Mouse (Mus musculus) E14TG2a.4 (cell line): ENCODE data around the gene Cpm.

ENCODE experiments used
- H3K27me3 ChIP-seq: 2 replicates; pipeline ENCODE4 v1.6.1; 2014; ENCODE audit warnings: low read length, control low read depth; ENCODE audit not compliant: insufficient read depth
- H3K36me3 ChIP-seq: 2 replicates; pipeline ENCODE4 v1.6.1; 2014; ENCODE audit warnings: low read length, control low read depth; ENCODE audit not compliant: insufficient read depth
- H3K4me1 ChIP-seq: replicated peaks from 2 replicates; pipeline ENCODE4 v1.6.1; 2014; ENCODE audit warnings: low read depth, low read length, control low read depth
- H3K4me3 ChIP-seq: replicated peaks from 2 replicates; pipeline ENCODE4 v1.5.1; 2014; ENCODE audit warnings: mild to moderate bottlenecking, low read length
- H3K9me3 ChIP-seq: 2 replicates; pipeline ENCODE4 v1.6.1; 2014; ENCODE audit warnings: low read length, control low read depth
- CTCF ChIP-seq: conservative IDR thresholded peaks from 2 replicates; pipeline ENCODE4 v1.5.1; 2014; ENCODE audit warnings: low read length
- NANOG ChIP-seq: IDR thresholded peaks from 2 replicates; pipeline ENCODE4 v1.6.1; 2014; ENCODE audit warnings: borderline replicate concordance, low read length, mixed read lengths
- POU5F1 ChIP-seq: IDR thresholded peaks from 2 replicates; pipeline ENCODE4 v1.6.1; 2014; ENCODE audit warnings: low read length, borderline replicate concordance

The Cpm gene

DNA sequence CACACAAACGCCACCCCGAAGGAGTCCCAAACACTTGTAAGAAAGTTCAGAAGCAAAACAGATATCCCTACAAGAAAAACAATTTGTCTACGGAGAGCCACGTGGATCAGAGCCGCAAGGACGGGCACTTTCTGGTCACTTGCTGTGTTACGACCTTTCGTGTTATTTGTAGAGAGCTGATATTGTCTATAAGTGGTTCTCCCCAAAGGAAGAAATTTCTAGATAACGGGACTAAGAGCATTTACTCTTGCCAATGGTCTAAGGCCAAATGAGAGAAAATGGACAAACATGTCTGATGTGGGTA, 54.4 kb downstream of the Cpm start:
- TF ChIP-seq CTCF (no peak), POU5F1 (no peak), NANOG (no peak)
- peaks cover 32% of the 10 kb centered on the region for H3K27me3 ChIP-seq
- peaks cover 10% of the 10 kb centered on the region; the same call in 1 of the 2 replicates for H3K36me3 ChIP-seq
- H3K9me3 ChIP-seq = no peaks in the 10 kb centered on the region
- peak overlapping the region; percentile 30; the same call in 1 of the 2 replicates for H3K4me3 ChIP-seq
- H3K4me1 ChIP-seq = peaks cover 22% of the 10 kb centered on the region

DNA sequence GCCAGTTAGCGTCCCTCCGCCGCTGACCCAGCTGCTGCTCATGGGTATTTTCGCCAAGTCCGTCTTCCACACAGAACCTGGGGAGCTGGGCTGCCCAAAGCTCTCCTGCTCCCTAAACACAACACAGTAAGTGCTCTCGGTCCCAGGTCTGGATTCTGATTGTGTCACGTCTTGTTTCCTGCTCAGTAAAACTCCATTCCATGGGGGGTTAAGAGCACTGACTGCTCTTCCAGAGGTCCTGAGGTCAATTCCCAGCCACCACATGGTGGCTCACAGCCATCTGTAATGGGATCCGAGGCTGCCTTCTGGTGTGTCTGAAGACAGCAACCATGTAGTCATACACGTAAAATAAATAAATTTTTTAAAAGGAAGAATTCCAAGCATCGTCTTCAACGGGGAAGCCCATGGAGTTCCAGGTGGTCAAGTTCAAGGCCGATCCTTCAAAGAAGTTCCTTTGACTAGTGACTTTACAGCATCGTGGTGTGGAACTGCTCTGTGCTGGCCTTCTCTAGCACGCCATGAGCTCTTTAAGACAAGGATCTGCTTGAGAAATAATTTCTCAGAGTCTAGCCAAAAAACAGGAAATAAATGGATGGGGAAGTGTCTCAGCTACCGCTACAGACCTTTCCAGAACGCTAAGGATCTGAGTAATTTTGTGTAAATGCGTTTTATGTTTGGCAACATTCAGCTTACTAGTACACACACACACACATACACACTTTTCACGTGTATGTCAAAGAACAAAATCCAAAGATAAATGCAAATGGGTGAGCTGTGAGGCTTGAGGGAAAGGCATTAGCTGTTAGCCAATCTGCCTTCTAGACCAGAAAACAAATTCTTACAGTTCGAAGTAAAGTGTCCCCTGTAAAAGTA, 55.2 kb downstream of the Cpm start:
- peaks cover 32% of the 10 kb centered on the region for H3K27me3 ChIP-seq
- H3K36me3 ChIP-seq = peaks cover 19% of the 10 kb centered on the region
- H3K4me3 ChIP-seq = no peak overlapping the region; the same call in 1 of the 2 replicates
- H3K4me1 ChIP-seq = peaks cover 30% of the 10 kb centered on the region
- H3K9me3 ChIP-seq = no peaks in the 10 kb centered on the region
- TF ChIP-seq POU5F1 (no peak), NANOG (no peak), CTCF (no peak)

- Histone ChIP-seq H3K4me3 (no peak overlapping the region), H3K27me3 (peaks cover 32% of the 10 kb centered on the region), H3K36me3 (peaks cover 27% of the 10 kb centered on the region), H3K4me1 (peaks cover 33% of the 10 kb centered on the region), H3K9me3 (no peaks in the 10 kb centered on the region)
- TF ChIP-seq NANOG (no peak), POU5F1 (no peak), CTCF (no peak)
These were observed 56.0 kb downstream of the Cpm start for GRCm38 (mm10) chr10:117685171-117685848.

GRCm38 (mm10) chr10:117685849-117686591, 56.7 kb downstream of the Cpm start:
- no peak overlapping the region for H3K4me3 ChIP-seq
- no peaks in the 10 kb centered on the region for H3K9me3 ChIP-seq
- H3K4me1 ChIP-seq = peaks cover 33% of the 10 kb centered on the region
- peaks cover 34% of the 10 kb centered on the region for H3K36me3 ChIP-seq
- H3K27me3 ChIP-seq = peaks cover 31% of the 10 kb centered on the region
- TF ChIP-seq POU5F1 = no peak
- TF ChIP-seq CTCF = no peak
- no peak for TF ChIP-seq NANOG

DNA sequence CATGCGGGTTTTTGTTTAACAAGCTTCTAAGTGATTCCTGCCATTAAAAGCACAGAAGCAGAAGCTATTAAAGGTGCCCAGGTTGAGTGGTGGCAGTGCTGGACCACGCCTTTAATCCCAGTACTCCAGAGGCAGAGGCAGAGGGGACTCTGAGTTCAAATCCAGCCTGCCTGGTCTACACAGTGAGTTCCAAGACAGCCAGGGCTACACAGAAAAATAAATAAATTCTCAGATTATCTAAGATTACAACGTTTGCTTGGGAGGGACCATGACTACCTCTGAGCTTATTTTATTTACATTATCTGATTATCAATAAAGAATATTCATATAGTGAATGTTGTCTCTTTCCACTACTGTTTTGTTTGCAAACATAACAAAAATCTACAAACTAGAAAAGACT, 57.7 kb downstream of the Cpm start:
- H3K27me3 ChIP-seq = peaks cover 22% of the 10 kb centered on the region
- no peak for TF ChIP-seq POU5F1
- TF ChIP-seq CTCF = no peak
- no peak for TF ChIP-seq NANOG
- no peak overlapping the region for H3K4me3 ChIP-seq
- peaks cover 44% of the 10 kb centered on the region for H3K36me3 ChIP-seq
- H3K4me1 ChIP-seq = peaks cover 37% of the 10 kb centered on the region
- no peaks in the 10 kb centered on the region for H3K9me3 ChIP-seq

GRCm38 (mm10) chr10:117687577-117687976, 58.3 kb downstream of the Cpm start:
- no peak overlapping the region for H3K4me3 ChIP-seq
- peaks cover 20% of the 10 kb centered on the region for H3K27me3 ChIP-seq
- H3K36me3 ChIP-seq = peaks cover 49% of the 10 kb centered on the region
- peaks cover 39% of the 10 kb centered on the region for H3K4me1 ChIP-seq
- TF ChIP-seq CTCF (no peak), NANOG (no peak), POU5F1 (no peak)
- H3K9me3 ChIP-seq = no peaks in the 10 kb centered on the region

GRCm38 (mm10) chr10:117688204-117689151, 59.2 kb downstream of the Cpm start:
- Histone ChIP-seq H3K27me3 (peaks cover 13% of the 10 kb centered on the region), H3K4me3 (no peak overlapping the region), H3K36me3 (peaks cover 57% of the 10 kb centered on the region), H3K9me3 (no peaks in the 10 kb centered on the region), H3K4me1 (peaks cover 36% of the 10 kb centered on the region)
- TF ChIP-seq CTCF = peak; percentile 60
- no peak for TF ChIP-seq NANOG
- no peak for TF ChIP-seq POU5F1
